Mouse (Mus musculus) cerebellum, adult 2 months (tissue): Measurements from ENCODE around the gene Zfp870. TPM values are rescaled to one million over a fixed set of nuclear protein-coding genes. Genes with fewer than 3 reads are reported as not detected.
A peak's percentile ranks its signal among the peaks of the same experiment; 100 is the strongest.

Experiments used
- DNase-seq, 2 experiments: peaks; one replicate each; pipeline ENCODE4 v3.0.0; 2021
- H3K27ac ChIP-seq: fragments of 200-500 bp; 2 replicates; pipeline ENCODE4 v1.5.1; 2012; ENCODE audit warnings: low read length, control low read depth, inconsistent platforms; ENCODE audit not compliant: insufficient read depth
- H3K27me3 ChIP-seq: fragments of 200-500 bp; 2 replicates; pipeline ENCODE4 v1.6.1; 2012; ENCODE audit warnings: inconsistent platforms, mild to moderate bottlenecking, low read length, moderate library complexity; ENCODE audit not compliant: control insufficient read depth, insufficient read depth
- H3K4me1 ChIP-seq: fragments of 200-500 bp; 2 replicates; pipeline ENCODE4 v1.6.1; 2011; ENCODE audit warnings: low read length; ENCODE audit not compliant: control insufficient read depth, insufficient read depth
- H3K4me3 ChIP-seq: fragments of 200-500 bp; replicated peaks from 2 replicates; pipeline ENCODE3; 2011; ENCODE audit warnings: mild to moderate bottlenecking, low read depth, low read length, control low read depth; ENCODE audit not compliant: insufficient read depth
- CTCF ChIP-seq: fragments of 200-500 bp; IDR thresholded peaks from 2 replicates; pipeline ENCODE4 v1.5.1; 2011; ENCODE audit warnings: low read depth, mild to moderate bottlenecking, control low read depth, low read length, moderate library complexity, borderline replicate concordance; ENCODE audit not compliant: insufficient read depth
- POLR2A ChIP-seq: fragments of 200-500 bp; IDR thresholded peaks from 2 replicates; pipeline ENCODE4 v1.6.1; 2011; ENCODE audit warnings: low read length, control low read depth, borderline replicate concordance; ENCODE audit not compliant: insufficient read depth
- WGBS: fragments of 180-500 bp; shearing (Covaris S2); methylation state at CpG from one replicate; pipeline ENCODE4 v1.1.7; 2018; 5-methylcytosine and 5-hydroxymethylcytosine counted together
- polyA plus RNA-seq: library from polyadenylated mRNA; depleted of rRNA; stranded (reverse); fragments of >200 nt; gene quantifications from 2 replicates; pipeline ENCODE4 v1.2.3, GENCODE M21; 2012; rRNA removed

The Zfp870 gene
- polyA plus RNA-seq, result 6.3 and 6.8 TPM in 2 replicates

DNA sequence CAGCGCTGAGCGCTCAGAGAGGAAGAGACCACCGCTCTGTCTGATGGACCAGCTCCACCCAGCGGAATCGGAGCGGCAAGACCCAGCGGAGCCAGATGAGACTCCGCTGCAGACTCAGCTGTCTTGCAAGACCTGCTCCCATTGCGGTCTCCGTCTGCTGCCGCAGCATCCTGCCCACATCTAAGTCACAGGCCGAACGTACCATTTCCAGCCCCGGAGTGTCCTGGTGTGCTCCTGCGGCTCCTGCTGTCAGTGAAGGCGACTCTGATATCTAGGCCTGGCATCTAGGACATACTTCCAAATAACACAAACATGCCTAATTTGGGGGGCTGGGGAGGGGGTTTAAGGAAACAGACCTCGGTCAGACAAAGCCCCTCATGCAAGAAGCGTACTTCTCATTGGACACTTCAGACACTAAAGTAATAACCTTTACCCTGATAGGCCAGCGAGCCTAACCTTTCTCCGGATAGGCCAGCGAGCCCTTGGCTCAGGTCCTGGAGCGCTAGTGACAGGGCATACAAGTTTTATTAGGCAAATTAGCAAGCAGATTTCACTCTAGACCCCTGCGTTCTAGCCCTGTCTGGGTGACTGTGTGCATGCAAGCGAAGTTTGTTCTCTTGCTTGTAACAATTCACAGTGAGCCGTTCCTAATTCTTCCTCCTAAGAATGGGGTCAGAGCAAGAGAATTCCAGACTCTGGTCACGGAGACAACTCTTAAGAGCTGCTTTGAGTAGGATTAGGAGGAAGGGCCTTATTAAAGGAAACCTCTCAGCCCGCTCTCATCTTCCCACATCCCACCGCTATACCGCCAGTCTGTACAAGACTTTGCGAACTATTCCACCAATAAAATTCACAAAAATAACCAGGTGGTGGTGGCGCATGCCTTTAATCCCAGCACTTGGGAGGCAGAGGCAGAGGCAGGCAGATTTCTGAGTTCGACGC, at the start of gene Zfp870:
TSS of gene Zfp870 (minus strand) at position 404 of the 942 bp plus-strand sequence.
- H3K4me1 ChIP-seq, result no peaks in the 10 kb centered on the region; the same call in 1 of the 2 replicates
- H3K27me3 ChIP-seq, result no peaks in the 10 kb centered on the region
- peak within 1 kb of the TSS; percentile 91 for H3K4me3 ChIP-seq
- TF ChIP-seq CTCF (no peak), POLR2A (no peak)
- H3K27ac ChIP-seq, result no peak within 1 kb of the TSS
- peak; percentile 85 to 89 for DNase-seq
- 11% methylated on average over 33 of the region's 33 CpGs for WGBS

DNA sequence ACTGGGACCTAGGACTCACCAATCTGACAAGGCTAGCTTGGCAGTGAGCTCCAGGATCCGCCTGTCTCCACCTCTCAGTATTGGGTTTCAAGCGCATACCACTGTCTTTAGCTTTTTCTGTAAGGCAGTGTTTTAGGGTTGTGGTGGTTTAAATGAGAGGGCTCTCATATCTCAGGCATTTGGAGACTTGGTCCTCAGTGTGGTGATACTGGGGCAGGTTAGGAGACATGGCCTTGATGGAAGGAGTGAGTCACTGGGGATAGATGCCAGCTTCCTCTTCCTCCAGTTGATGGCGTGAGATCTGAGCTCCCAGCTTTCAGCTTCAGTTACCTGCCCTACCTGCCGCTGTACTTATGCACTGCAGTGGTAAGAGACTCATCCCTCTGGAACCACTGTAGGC, 48.4 kb upstream of the Zfp870 start:
- Histone ChIP-seq H3K27ac (no peak overlapping the region), H3K27me3 (no peaks in the 10 kb centered on the region), H3K4me1 (no peaks in the 10 kb centered on the region), H3K4me3 (no peak overlapping the region)
- no peak for TF ChIP-seq CTCF
- no peak for TF ChIP-seq POLR2A
- DNase-seq, result no peak
- 88% methylated on average over 4 of the region's 4 CpGs for WGBS

- TF ChIP-seq POLR2A (no peak), CTCF (no peak)
- 79% methylated on average over 5 of the region's 5 CpGs for WGBS
- no peak overlapping the region for H3K27ac ChIP-seq
- H3K4me3 ChIP-seq, result no peak overlapping the region
- no peak for DNase-seq
- H3K27me3 ChIP-seq, result no peaks in the 10 kb centered on the region
- no peaks in the 10 kb centered on the region for H3K4me1 ChIP-seq
Observed at GRCm38 (mm10) chr17:32927803-32928202, 36.4 kb upstream of the Zfp870 start.

GRCm38 (mm10) chr17:32924658-32925312, 33.3 kb upstream of the Zfp870 start:
- peak; percentile 72 to 81 for DNase-seq
- Histone ChIP-seq H3K4me3 (peak overlapping the region; percentile 84), H3K27me3 (no peaks in the 10 kb centered on the region), H3K27ac (peak overlapping the region; percentile 94), H3K4me1 (no peaks in the 10 kb centered on the region)
- TF ChIP-seq CTCF (no peak), POLR2A (peak; percentile 73; the same call in 1 of the 2 replicates)
- WGBS, result 11% methylated on average over 32 of the region's 32 CpGs

- H3K4me1 ChIP-seq, result no peaks in the 10 kb centered on the region
- 90% methylated on average over 1 of the region's 1 CpGs for WGBS
- no peak for DNase-seq
Observed at GRCm38 (mm10) chr17:32923681-32924080, 32.2 kb upstream of the Zfp870 start.

DNA sequence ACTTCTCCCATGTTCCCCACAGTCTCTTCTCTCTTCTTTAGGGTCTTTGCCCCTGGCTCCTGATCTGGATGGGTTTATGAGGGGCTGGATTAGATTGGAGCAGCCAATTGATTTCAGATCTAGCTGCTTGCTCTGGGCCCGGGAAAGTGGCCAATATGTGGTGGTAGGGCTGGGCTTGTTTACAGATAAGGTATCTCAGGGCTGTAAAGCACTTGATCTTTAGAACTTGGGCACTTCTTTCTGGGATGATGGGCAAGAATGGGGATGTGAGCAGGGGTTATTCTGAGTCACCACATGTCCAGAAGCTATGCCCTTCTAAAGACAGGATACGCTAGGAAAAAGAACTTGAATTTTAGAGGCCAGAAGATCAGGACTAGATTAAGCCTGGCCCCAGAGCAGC, 27.7 kb upstream of the Zfp870 start:
- no peaks in the 10 kb centered on the region for H3K27me3 ChIP-seq
- H3K4me1 ChIP-seq, result peaks cover 8% of the 10 kb centered on the region; the same call in 1 of the 2 replicates
- H3K27ac ChIP-seq, result no peak overlapping the region
- no peak for DNase-seq
- WGBS, result 87% methylated on average over 2 of the region's 2 CpGs
- no peak overlapping the region for H3K4me3 ChIP-seq
- TF ChIP-seq POLR2A (no peak), CTCF (no peak)

More at GRCm38 (mm10) chr17:32923681-32924080, 32.2 kb upstream of the Zfp870 start:
- Histone ChIP-seq H3K27ac (no peak overlapping the region), H3K4me3 (no peak overlapping the region), H3K27me3 (no peaks in the 10 kb centered on the region)
- no peak for TF ChIP-seq POLR2A
- no peak for TF ChIP-seq CTCF

- no peak within 1 kb of the TSS for H3K4me3 ChIP-seq
- H3K27me3 ChIP-seq, result no peaks in the 10 kb centered on the region
- peaks cover 8% of the 10 kb centered on the region; the same call in 1 of the 2 replicates for H3K4me1 ChIP-seq
- WGBS, result 3% methylated on average over 2 of the region's 2 CpGs
- peak; percentile 42 to 67 for DNase-seq
- TF ChIP-seq POLR2A (0 out of 2 replicates have a peak, but pooled peaks have one; percentile 33), CTCF (no peak)
- H3K27ac ChIP-seq, result peak within 1 kb of the TSS; percentile 66
Observed at GRCm38 (mm10) chr17:32917131-32917530, 25.7 kb upstream of the Zfp870 start, which contains the start of gene Cyp4f14. Cyp4f14 (minus strand) TSS chr17:32917342.
